Mouse (Mus musculus): ENCODE results near the gene Gpr152.
"Not testable (repeated sequence)": the region's sequence is repeated elsewhere in the genome, so short reads cannot be mapped to it uniquely, and the experiment has no call there.

Gpr152 gene

DNA sequence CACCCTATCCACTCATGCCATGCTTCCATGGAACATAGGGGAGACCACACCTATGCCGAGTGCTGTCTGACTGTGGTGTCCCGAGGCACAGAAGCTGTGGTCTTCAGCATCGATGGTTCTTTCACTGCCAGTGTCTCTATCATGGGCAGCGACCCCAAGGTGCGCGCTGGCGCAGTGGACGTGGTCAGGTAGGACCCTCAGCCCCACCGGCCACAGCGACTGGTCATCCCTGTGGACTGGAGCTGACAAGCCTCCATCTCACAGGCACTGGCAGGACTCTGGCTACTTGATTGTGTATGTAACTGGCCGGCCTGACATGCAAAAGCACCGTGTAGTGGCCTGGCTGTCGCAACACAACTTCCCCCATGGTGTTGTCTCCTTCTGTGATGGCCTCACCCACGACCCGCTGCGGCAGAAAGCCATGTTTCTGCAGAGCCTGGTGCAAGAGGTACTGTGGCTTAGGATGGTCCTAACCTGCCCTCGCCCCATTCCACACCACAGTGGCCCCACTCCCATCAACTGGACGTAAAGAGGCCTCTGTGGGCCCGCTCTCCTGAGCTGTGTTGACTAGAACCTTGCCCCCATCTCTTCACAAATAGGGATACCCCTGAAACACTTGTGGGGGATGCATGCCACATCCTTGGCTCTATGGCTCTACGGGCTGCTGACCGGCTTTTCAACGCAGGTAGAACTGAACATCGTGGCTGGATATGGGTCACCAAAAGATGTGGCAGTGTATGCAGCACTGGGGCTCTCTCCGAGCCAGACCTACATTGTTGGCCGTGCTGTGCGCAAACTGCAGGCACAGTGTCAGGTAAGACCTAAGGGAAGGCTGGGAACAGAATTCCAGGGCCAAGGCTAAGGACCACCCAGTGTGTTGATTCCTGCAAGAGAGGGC, 27.3 kb upstream of the Gpr152 start:
- in situ Hi-C loops (cut with MboI) = no loop called here

DNA sequence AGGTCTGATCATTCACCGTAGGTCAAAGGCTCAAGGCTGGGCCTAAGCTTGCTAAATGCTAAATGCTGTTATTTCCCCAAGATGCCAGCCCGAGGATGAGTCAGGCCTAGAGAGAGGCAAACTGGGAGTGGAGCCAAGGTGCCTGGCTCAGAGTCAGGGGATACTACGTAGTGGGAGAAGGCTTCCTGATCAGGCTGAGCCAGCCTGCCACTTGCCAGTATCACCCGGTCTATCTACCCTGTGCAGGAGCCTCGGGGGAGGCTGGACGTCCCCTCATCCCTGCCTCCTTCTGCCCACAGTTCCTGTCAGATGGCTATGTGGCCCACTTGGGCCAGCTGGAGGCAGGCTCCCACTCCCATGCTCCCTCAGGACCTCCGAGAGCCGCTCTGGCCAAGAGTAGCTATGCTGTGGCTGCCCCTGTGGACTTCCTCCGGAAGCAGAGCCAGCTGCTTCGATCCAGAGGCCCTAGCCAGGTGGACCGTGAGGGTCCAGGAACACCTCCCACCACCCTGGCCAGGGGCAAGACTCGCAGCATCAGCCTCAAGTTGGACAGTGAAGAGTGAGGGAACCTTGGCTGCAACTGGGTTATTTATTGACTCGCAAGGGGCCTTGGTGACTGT, 26.3 kb upstream of the Gpr152 start:
- in situ Hi-C loops (cut with MboI) = no loop called here

DNA sequence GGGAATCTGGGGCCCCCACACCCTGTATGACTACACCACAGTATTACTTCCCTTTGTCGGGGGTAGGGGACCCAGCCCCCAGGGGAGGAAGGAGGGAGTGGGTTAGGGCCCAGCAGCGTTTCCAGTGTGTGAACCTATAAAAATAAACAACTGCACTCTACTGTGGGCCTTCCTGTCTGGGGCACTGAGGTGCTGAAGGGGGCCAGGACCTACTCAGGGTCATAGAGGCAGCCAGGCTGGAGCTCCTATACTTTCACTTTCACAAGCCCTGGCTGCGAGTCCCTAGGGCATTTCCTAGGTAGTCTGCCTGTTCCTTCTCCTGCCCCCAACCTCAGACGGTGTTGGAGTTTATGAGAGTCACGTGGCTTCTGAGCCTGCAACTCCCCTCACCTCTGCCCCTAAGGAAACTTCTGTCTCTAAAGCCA, 25.8 kb upstream of the Gpr152 start:
- in situ Hi-C loops (cut with MboI) = no loop called here

DNA sequence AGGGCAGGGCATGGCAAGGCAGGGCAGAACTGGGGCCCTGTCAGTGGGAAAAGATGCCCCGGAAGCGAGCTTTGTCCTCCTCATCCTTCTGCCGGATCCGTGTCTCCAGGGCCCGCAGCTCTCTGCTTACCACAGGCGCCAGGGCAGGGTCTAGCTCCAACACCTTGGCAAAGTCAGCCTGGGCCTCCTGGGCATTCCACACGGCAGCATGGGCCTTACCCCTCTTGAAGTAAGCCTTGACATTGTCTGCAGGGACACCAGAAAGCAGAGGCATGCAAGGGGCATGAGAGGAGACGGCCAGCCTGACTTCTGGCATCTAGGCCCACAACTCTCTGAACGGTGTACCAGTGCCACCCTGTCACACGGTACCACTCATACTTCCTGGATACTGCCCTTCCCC, 25.0 kb upstream of the Gpr152 start:
- in situ Hi-C loops (cut with MboI) = no loop called here

DNA sequence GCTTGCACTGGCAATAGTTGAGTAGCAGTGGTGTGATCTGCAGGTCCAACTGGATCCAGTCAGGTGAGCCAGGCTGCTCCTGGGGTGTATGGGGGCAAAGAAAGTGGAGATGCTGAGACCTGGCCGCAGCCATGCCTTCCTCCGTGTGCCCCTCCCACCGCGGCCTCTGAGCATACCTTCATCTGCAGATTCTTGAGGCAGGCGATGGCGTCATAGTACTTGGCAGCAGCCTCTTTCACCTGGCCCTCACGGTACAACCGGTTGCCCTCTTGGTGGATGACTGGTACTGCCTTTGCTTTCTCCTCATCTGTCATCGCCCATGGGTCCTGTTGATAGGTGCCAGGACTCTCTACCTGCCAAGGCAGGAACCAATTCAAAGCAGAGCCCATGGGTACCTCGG, 24.4 kb upstream of the Gpr152 start:
- in situ Hi-C loops (cut with MboI) = no loop called here

DNA sequence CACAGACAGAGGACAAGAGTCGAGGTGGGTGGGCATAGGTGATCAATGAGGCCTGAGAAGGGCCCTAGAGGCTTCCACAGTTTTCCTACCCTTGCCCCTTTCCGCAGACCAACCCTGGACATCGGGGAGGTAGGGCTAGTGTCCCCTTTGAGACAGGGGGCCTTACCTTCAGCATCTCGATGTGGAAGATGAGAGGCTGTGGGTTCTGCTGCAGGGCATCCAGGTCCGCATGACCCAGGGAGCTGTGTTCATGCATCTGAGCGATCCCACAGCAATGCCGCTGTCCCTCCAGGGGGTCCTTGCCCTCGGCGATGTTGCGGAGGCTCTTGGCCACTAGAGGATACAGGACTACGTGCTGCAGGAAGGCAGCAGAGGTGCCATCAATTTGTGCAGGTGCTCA, 23.8 kb upstream of the Gpr152 start:
- in situ Hi-C loops (cut with MboI) = no loop called here

DNA sequence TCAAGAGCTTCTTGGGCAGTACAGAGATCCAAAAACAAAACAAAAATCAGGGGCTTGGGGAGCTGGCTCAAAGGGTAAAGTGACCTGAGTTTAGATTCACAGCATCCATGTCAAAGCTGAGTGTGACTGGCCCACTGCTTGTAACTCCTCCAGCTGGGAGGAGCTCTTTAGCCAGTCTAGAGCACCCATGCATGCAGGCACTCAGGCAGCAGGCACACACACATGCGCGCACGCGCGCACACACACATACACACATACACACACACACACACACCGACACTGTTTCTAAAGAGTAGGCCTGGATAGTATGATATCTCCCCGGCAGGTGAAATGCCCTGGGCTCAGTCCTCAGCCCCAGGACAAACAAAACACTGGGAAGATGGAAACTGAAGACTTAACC, 22.6 kb upstream of the Gpr152 start:
- in situ Hi-C loops (cut with MboI) = no loop called here

DNA sequence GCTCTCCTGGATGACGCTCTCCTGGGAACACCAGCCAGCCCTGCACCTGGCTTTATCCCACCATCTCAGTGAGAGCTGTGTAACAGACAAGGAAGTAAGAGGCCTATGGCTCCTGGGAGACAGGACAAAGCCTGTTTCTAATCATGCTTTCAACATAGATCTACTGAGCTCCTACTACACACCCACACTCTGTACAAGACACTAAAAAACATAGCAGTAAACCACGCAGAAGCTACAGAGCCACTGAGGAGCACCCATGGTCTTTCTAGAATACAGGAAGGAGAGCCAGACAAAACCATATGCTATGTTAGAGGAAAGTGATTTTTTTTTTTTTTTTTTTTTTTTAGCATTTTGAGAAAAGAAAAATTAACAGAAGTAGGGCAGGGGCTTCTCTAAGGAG, 21.2 kb upstream of the Gpr152 start:
- in situ Hi-C loops (cut with MboI) = no loop called here

DNA sequence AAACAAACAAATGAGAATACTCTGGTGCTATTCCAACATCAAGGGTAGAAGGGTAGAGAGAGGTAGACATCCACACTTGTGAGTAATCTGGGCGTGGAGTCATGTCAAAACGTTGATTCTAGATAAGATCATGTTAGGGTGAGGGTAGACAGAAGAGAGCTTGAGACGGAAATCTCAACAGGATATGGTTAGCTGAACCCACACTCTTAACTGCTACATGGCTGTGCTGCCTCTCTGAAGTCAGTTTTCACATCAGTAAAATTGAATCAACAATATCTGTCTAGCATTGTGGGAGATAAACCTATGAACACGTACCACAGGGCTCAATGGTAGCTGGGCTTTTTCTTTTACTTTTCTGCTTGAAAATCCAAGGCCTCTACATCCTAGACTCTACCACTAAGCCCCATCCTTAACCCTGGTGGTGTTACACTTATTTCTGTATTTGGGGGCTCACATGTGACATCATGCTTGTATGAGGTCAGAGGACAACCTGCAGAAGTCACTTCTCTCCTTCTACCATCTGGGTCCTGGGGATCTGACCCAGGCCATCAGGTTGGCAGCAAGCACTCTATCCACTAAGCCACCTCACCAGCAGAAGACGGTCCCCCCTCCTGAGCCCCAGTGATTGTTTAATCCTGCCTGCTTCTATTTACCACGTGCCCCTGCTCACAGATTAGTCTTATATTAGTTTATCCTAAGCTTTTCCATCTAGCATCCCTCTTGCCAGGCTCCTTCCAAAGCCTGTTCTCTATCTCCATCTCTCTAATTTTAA, 19.7 kb upstream of the Gpr152 start:
- in situ Hi-C loops (cut with MboI) = no loop called here

DNA sequence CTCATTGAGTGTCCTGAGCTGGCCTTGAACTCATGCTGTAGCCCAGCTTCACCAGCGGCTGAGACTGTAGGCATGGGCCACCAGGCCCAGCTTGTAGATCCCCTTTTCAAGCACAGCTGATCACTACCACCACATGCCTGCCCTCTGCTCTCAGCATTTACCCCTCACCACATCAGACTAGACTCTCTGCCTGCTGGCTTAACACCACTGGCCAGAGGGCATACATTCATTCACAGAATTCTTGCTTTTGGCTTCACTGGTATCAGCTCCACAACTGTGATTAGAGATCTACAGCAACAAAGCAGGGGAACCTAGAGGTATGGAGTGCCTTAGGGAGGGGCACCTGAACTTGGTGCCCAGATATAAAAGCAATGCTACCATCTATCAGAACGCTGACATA, 19.1 kb upstream of the Gpr152 start:
- in situ Hi-C loops (cut with MboI) = no loop called here

DNA sequence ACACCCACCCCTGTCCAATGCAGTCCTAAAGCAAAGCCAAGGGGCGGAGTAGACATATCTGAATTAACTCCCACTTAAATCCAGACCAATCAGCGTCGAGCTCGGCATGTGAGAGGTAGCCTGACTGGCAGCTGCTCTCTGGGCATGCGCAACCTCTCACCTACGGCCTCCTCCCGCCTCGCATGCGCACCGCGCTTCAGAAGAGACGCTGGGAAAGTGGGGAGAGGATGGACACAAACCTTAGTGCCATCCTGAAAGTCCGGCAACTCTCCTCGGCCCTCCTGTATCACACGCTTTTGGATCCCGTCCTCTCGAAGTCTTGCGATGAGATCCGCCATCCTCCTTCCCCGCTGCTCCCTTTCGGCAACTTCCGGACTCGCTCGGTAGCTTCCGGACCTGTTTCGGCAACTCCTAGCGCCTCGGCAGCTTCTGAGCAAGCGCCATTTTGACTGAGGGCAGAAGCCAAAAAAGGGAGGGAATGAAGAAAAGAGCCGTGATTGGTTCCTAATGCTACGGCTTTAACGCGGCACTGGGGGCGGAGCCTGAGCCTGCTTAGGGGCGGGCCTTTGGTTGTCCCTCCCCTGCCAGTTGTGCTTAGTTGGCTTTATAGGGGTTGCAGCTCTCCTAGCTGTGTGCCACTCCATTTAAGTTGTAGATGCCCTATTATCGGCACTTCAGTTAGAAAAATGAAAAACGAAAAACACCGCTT, 18.3 kb upstream of the Gpr152 start:
- in situ Hi-C loops (cut with MboI) = no loop called here

DNA sequence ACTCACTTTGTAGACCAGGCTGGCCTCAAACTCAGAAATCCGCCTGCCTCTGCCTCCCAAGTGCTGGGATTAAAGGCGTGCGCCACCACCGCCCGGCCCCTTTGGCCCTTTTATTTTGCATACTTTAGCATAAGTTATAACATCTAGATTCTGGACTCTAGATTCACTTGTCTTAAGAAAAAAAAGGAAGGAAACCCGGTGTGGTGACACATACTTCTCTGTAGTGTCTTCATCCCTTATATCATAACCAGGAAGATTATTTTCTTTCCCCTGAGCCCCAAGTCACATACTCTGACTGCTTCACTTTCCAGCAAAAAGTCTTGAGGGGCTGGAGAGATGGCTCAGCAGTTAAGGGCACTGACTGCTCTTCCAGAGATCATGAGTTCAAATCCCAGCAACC, 17.7 kb upstream of the Gpr152 start:
- in situ Hi-C loops (cut with MboI) = not testable (repeated sequence)

DNA sequence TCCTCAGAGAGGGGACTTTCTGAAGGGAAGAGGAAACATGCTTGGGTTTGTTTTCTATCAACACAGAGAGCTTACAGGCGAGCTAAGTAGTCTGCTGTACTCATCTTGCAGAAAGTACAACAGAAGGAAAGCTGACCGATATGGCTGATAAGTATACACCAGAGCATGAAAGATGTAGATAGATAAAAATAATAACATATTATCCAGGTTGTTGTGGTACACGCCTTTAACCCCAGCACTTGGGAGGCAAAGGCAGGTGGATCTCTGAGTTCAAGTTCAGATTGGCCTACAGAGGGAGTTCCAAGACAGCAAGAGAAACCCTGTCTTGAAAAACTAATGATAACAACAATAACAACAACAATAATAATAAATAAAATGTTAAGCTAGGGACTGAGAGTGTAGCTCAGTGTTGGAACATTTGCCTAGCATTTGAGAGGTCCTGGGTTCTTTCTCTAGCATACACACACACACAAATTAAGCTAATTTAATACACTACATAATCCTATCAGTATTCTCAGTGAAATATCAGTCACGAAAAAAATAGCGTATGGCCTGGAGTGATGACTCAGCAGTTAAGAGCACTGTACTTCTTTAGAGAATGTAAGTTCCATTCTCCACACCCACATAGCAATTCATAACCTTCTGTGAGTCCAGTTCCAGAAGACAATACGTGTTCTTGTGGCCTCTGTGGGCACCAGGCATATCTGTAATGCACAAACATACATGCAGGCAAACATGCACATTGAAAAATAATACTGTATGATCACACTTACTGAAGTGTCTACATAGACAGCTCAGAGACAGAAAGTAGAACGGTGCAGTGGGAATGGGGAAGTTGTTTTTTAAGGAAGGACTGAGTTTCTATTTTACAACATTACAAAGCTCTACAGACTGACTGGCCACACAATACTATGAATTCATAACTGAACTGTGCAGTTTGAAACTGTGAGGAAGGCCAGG, 16.9 kb upstream of the Gpr152 start:
- in situ Hi-C loops (cut with MboI) = no loop called here

DNA sequence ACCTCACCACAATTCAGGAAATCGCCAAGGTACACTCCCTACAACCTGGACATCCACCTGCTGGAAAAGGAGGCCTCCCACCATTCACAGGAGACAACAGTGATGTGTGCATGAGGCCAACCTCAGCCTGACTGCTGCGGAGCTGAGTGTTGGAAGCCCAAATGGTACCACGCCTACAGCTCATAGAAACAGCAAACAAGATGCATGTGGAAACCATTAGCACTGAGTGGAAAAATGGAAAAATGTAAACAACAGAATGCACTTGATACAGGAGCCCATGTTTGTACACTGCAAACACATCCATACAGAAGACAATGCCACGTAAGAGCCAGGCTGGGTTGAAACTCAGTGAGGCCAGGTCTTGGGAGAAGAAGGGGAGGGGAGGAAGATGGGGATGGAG, 15.2 kb upstream of the Gpr152 start:
- in situ Hi-C loops (cut with MboI) = no loop called here

DNA sequence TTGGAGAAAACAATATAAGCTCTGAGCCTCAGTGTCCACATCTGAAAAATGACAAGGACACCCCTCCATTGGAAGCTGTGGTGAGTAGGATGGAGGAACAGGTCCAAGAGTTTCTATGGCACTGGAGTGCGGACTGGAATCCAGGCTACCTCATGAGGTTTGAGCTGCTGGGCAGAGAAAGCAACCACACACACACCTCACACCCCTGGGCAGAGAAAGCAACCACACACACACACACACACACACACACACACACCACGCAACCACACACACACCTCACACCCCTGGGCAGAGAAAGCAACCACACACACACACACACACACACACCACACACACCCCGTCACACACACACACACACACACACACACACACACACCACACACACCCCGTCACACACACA, 14.3 kb upstream of the Gpr152 start:
- in situ Hi-C loops (cut with MboI) = not testable (repeated sequence)

DNA sequence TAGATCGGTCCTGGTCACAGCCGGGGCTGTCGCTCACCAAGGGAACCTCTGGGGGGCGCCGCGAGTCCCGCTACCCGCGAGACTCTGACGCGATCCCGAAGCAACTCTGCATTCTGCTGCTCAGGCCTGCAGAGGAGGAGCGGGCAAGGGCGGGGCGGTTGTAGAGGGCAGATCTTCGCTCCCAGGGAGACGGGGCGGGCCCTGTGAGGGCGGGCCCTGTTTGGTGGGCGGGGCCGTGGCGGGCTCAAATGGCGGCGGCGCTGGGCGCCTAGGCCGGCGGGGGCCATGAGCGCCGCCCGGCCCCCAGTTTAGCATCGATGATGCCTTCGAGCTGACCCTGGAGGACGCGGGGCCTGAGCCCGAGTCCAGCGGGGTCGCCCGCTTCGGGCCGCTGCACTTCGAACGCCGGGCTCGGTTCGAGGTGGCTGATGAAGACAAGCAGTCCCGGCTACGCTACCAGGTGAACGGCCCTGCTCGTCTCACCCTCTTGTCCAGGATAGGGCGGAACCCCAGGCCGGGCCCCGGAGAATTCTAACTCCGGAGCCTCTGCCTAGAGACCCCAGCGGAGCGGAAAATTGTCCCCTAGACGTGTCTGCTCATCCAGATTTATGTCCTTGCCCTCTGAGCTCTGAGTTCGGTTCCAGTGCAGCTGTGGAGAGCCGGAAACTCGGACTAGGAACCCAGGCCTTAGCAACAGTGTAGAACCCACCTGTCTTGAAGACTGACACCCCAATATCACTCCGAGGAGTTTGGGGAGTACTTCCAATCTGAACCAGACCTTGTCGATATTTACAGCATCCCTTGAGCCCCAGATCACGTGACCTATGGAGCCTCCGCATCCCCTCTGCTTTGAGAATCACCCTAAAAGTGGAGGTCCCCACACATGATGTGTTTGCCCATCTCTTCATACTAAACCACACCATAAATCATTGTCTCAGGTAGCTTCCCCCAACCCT, 13.6 kb upstream of the Gpr152 start, which contains the start of gene Aip:
TSS of gene Aip (minus strand) at position 118 of the 956 bp plus-strand sequence.
- in situ Hi-C loops (cut with MboI) = no loop called here

DNA sequence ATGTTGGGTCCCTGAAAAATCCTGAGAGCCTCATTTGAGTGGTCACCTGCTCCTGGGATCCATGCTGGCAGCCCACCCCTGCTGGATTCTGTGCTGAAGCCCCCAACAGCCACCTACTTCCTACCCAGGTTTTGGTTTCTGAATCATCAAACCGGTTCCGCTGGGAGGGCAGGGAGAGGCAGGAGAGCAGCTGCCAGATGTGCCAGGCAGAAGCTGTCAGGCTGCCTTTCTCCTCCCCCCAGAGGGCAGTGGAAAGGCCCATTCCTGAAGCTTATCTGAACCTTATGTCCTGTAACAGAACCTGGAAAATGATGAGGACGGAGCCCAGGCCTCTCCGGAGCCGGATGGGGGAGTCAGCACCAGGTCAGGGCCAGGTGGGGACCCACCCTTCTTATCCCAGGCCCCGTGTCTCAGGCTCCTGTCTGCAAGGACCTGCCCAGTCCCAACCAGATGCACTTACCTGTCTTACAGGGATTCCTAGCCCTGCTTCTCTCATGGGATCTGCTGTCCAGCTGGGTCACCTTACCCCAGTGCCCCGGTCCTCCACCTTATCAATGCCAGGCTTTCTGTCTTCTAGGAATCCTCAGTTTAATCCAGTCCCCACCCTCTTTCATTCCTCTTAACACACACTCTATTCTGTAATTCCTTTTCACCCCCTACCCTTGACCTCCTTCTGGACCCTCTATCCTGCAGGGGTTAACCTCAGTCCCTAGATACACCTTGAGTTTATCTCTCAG, 12.7 kb upstream of the Gpr152 start:
- in situ Hi-C loops (cut with MboI) = no loop called here

DNA sequence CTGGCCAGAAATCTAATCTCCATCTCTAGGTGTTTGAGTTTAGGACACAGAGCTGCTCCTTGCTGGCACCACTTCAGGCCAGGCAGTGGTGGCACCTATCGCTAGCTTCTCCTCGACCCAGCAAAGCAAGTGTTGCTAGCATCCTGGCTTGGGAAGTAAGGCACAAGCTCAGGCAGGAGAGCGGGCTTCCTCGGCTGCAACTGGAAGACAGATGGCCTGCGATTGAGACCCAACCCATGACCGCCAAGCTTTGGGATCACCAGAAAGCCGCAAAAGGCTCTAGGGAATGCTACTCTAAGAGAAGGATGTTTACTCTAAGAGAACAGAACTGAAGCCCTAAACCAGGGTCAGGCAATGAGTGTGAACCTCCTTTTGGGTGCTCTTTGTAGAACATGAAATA, 10.1 kb upstream of the Gpr152 start:
- in situ Hi-C loops (cut with MboI) = no loop called here

DNA sequence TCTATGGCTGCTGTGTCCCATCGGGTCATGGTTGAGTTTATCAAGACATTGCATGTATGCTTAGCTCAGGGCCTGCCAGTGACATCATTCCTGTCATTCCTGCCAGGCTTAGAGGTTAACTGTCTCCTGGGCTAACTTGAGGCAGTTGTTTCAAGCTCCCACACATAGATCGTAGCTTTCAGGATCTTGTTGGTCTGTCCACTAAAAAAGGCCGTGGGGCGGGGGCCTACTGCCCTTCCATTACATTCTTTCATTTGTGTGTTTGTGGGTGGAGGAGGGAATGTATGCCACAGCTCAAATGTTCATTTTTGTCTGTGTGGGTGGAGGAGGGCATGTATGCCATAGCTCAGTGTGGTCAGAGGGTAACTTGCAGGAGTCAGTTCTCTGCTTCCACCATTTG, 9.5 kb upstream of the Gpr152 start:
- in situ Hi-C loops (cut with MboI) = no loop called here

Data from mature B cell (primary cell).